Mouse (Mus musculus): Measurements from ENCODE around the gene Eno3. TPM values are rescaled to one million over a fixed set of nuclear protein-coding genes. Genes with fewer than 3 reads are reported as not detected.

The Eno3 gene
- polyA plus RNA-seq, 1 experiment from 2014 or later = 9.6 TPM

GRCm38 (mm10) chr11:70645461-70646258, 11.3 kb upstream of the Eno3 start:
- H3K9ac ChIP-seq (ENCODE audit: low read length) = peak overlapping the region; percentile 83
- DNase-seq (ENCODE audit: low spot score) = no peak
- H3K27ac ChIP-seq (replicated peaks) = peak overlapping the region; percentile 79
- WGBS = 78% methylated on average over 12 of the region's 12 CpGs
- H3K4me2 ChIP-seq (replicated peaks; ENCODE audit: low read depth) = peak overlapping the region; percentile 71
- H3K4me1 ChIP-seq (replicated peaks; ENCODE audit: control insufficient read depth, insufficient read depth) = peaks cover 3% of the 10 kb centered on the region
- peaks cover 19% of the 10 kb centered on the region for H3K36me3 ChIP-seq (ENCODE audit: control insufficient read depth, insufficient read depth, low read length)
- no peaks in the 10 kb centered on the region for H3K9me3 ChIP-seq (ENCODE audit: control insufficient read depth, low read length)
- H3K27me3 ChIP-seq (ENCODE audit: control insufficient read depth, insufficient read depth, low read length) = no peaks in the 10 kb centered on the region
- H3K4me3 ChIP-seq (ENCODE audit: low read depth, low read length) = peak overlapping the region; percentile 54
- no peak for TF ChIP-seq CTCF (IDR thresholded peaks at IDR 0.05; ENCODE audit: low read depth)
- ATAC-seq (ENCODE audit: low FRiP score, low TSS enrichment) = no peak

GRCm38 (mm10) chr11:70646259-70646555, 10.8 kb upstream of the Eno3 start:
- no peak for DNase-seq (ENCODE audit: low spot score)
- no peaks in the 10 kb centered on the region for H3K9me3 ChIP-seq (ENCODE audit: control insufficient read depth, low read length)

DNA sequence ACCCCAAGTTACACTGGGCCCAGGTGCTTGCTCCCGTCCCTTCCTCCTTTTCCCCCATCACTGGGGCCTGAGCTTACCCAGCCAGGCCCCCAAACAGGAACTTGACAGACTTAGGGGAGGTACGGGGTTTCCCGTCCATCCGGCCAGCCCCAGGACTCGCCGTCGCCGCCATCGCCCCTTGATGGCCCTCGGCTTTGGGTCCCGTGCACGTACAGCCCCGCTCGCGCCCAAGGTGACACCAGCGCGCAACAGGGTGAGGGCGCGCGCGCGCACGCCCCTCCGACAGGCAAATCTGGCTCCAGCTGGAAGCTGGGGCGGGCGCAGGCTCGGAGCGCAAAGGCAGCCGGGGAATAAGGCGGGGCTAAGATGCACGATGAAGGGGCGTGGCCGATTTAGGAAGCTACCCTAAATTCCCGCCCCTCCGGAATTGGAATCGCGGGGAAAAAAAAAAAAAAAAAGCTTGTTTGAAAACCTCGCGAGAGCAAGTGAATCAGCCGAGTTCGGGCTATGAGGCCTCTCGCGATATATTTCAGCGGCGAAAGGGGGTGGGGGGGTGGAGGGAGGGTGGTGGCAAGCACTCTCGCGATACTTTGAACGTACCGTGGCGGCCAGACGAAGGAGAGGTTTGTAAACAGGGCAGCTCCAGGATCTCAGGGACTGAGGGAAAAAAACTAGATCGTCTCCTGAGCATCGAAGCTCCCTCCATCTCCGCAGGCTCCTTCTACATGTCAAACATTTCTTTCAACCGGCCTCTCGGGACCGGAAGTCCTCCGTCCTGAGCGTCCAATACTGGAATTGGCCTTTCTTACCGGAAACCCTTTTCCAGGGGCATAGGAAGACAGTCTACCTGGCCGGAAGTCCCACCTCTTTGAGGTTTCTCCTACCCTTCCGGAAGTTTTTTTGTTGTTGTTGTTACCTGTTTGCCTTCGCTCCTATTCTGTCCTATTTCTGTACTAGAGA, 10.0 kb upstream of the Eno3 start, which contains the start of the genes Rnf167 and Slc25a11:
Gene Rnf167 (plus strand): TSS at position 545 of the 960 bp plus-strand sequence.
Gene Slc25a11 (minus strand): TSS at position 789 of the 960 bp plus-strand sequence.
- TF ChIP-seq EP300 (optimal IDR thresholded peaks at IDR 0.05) = peak; percentile 100
- TF ChIP-seq CTCF (IDR thresholded peaks at IDR 0.05; ENCODE audit: low read depth) = peak; percentile 45
- Histone ChIP-seq H3K4me1 (replicated peaks; ENCODE audit: control insufficient read depth, insufficient read depth) (peaks cover 3% of the 10 kb centered on the region), H3K4me2 (replicated peaks; ENCODE audit: low read depth) (peak within 1 kb of the TSS; percentile 92), H3K27ac (replicated peaks) (peak within 1 kb of the TSS; percentile 97), H3K9ac (ENCODE audit: low read length) (peak within 1 kb of the TSS; percentile 86), H3K9me3 (ENCODE audit: control insufficient read depth, low read length) (no peaks in the 10 kb centered on the region), H3K4me3 (ENCODE audit: low read depth, low read length) (peak within 1 kb of the TSS; percentile 74), H3K36me3 (ENCODE audit: control insufficient read depth, insufficient read depth, low read length) (peaks cover 23% of the 10 kb centered on the region), H3K27me3 (ENCODE audit: control insufficient read depth, insufficient read depth, low read length) (no peaks in the 10 kb centered on the region)
- under 1% methylated on average over 63 of the region's 63 CpGs for WGBS
- peak; percentile 98 for DNase-seq (ENCODE audit: low spot score)
- ATAC-seq (ENCODE audit: low FRiP score, low TSS enrichment) = peak; percentile 87

More at GRCm38 (mm10) chr11:70646259-70646555, 10.8 kb upstream of the Eno3 start:
- peaks cover 23% of the 10 kb centered on the region for H3K36me3 ChIP-seq (ENCODE audit: control insufficient read depth, insufficient read depth, low read length)
- ATAC-seq (ENCODE audit: low FRiP score, low TSS enrichment) = no peak
- no peak for TF ChIP-seq EP300 (optimal IDR thresholded peaks at IDR 0.05)
- TF ChIP-seq CTCF (IDR thresholded peaks at IDR 0.05; ENCODE audit: low read depth) = no peak
- H3K4me3 ChIP-seq (ENCODE audit: low read depth, low read length) = peak overlapping the region; percentile 54
- H3K27me3 ChIP-seq (ENCODE audit: control insufficient read depth, insufficient read depth, low read length) = no peaks in the 10 kb centered on the region
- 17% methylated on average over 3 of the region's 3 CpGs for WGBS
- H3K27ac ChIP-seq (replicated peaks) = peak overlapping the region; percentile 79
- H3K4me1 ChIP-seq (replicated peaks; ENCODE audit: control insufficient read depth, insufficient read depth) = peaks cover 3% of the 10 kb centered on the region
- H3K9ac ChIP-seq (ENCODE audit: low read length) = peak overlapping the region; percentile 83
- H3K4me2 ChIP-seq (replicated peaks; ENCODE audit: low read depth) = peak overlapping the region; percentile 71

DNA sequence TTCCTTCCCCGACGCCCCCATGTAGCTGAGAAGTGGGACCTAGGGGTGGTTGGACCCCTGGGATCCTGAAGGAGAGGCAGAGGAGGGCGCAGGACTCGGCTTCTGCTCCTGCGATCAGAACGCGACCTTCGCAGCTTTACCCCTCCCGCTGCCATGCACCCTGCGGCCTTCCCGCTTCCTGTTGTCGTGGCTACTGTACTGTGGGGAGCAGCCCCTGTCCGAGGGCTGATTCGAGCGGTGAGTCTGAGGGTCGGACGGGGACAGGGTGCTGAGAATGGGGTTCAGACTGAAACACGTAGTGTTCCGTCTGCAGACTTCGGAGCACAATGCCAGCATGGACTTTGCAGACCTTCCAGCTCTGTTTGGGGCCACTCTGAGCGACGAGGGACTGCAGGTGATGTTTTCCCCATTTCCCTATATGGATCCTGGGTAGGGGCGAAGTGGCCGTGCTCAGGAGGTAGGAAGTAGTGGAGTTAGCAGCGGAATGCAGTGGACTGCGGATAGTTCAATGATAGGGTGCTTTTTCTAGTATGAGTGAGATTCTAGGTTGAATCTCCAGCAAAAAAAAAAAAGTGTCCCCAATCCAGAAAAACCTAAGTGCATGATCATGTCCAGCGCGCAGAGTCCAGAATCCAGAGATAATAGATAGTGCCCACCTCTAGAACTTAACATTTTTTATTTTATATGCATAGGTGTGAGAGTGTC, 9.1 kb upstream of the Eno3 start:
- peak overlapping the region; percentile 74 for H3K4me3 ChIP-seq (ENCODE audit: low read depth, low read length)
- peak overlapping the region; percentile 97 for H3K27ac ChIP-seq (replicated peaks)
- TF ChIP-seq EP300 (optimal IDR thresholded peaks at IDR 0.05) = no peak
- no peak for TF ChIP-seq CTCF (IDR thresholded peaks at IDR 0.05; ENCODE audit: low read depth)
- H3K4me2 ChIP-seq (replicated peaks; ENCODE audit: low read depth) = peak overlapping the region; percentile 92
- peaks cover 3% of the 10 kb centered on the region for H3K4me1 ChIP-seq (replicated peaks; ENCODE audit: control insufficient read depth, insufficient read depth)
- H3K9ac ChIP-seq (ENCODE audit: low read length) = peak overlapping the region; percentile 86
- H3K27me3 ChIP-seq (ENCODE audit: control insufficient read depth, insufficient read depth, low read length) = no peaks in the 10 kb centered on the region
- DNase-seq (ENCODE audit: low spot score) (peak; percentile 49), ATAC-seq (ENCODE audit: low FRiP score, low TSS enrichment) (no peak; the same call in 1 of the 2 replicates)
- H3K36me3 ChIP-seq (ENCODE audit: control insufficient read depth, insufficient read depth, low read length) = peaks cover 23% of the 10 kb centered on the region
- WGBS = 3% methylated on average over 28 of the region's 28 CpGs
- no peaks in the 10 kb centered on the region for H3K9me3 ChIP-seq (ENCODE audit: control insufficient read depth, low read length)

DNA sequence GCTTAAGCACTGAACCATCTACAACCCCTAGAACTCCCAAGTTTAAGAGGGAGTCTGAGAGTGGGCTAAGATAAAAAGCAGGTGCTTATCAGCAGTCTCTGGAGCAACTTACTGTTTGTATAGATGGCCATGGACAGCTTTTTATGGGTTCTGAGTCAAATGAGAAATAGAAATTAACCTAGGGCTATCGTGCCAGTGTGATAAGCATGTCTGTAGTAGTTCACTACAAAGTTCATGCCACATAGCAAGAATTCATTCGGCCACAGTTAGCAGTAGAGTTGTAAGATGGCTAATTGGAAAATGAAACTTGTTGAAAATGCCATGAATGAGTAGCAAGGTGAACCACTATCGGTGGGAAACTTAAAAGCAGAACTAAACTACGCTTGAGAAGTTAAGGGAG, 8.5 kb upstream of the Eno3 start:
- ATAC-seq (ENCODE audit: low FRiP score, low TSS enrichment) (no peak), DNase-seq (ENCODE audit: low spot score) (no peak)
- H3K4me3 ChIP-seq (ENCODE audit: low read depth, low read length) = peak overlapping the region; percentile 74
- H3K9ac ChIP-seq (ENCODE audit: low read length) = peak overlapping the region; percentile 86
- peaks cover 3% of the 10 kb centered on the region for H3K4me1 ChIP-seq (replicated peaks; ENCODE audit: control insufficient read depth, insufficient read depth)
- TF ChIP-seq EP300 (optimal IDR thresholded peaks at IDR 0.05) (no peak), CTCF (IDR thresholded peaks at IDR 0.05; ENCODE audit: low read depth) (no peak)
- H3K4me2 ChIP-seq (replicated peaks; ENCODE audit: low read depth) = peak overlapping the region; percentile 92
- no peak overlapping the region for H3K27ac ChIP-seq (replicated peaks)
- H3K27me3 ChIP-seq (ENCODE audit: control insufficient read depth, insufficient read depth, low read length) = no peaks in the 10 kb centered on the region
- no peaks in the 10 kb centered on the region for H3K9me3 ChIP-seq (ENCODE audit: control insufficient read depth, low read length)
- 67% methylated on average over 4 of the region's 4 CpGs for WGBS
- peaks cover 23% of the 10 kb centered on the region for H3K36me3 ChIP-seq (ENCODE audit: control insufficient read depth, insufficient read depth, low read length)
